10 mouse cellular contexts compared by ENCODE assay signal in genomic region chr9:109798051-109798450, GRCm38 (mm10). TPM values are rescaled to one million over a fixed set of nuclear protein-coding genes. Genes with fewer than 3 reads are reported as not detected.
DNase-seq lines count a peak whose midpoint lies in the region; ATAC-seq lines count a peak whose summit lies in the region.
"Had no signal": no experiment of that assay in that cellular context is flagged by ENCODE, and none has a peak within 500 bp of the region (broad histone marks: within the 10 kb centered on the region; RNA-seq: fewer than 3 reads in every experiment).

No protein-coding gene starts in this region.

- intact Hi-C loops in heart, postnatal 10 days (cut with DNase I), result no loop called here
- intact Hi-C loops in heart, postnatal 25 days (cut with DNase I), result no loop called here

- ATAC-seq in activated CD4-positive, CD25-positive, alpha-beta regulatory T cell, adult 4 months, result no peak

- peak; percentile 2 to 21 for DNase-seq in heart, postnatal 10 days
- DNase-seq in heart, postnatal 25 days (ENCODE audit: low spot score), result no peak
- DNase-seq in right cerebral cortex, postnatal 10 days (ENCODE audit: low spot score in 2 of 2), result peak; percentile 20 to 24
- no peak for DNase-seq in right cerebral cortex, postnatal 4 days
- peak; percentile 26 for DNase-seq in adrenal gland, adult 8-10 months
- DNase-seq in kidney, postnatal 10 days, result peak; percentile 32
- peak; percentile 50 for DNase-seq in thymus, postnatal 4 days

RNA-seq across cellular contexts. Expression of gene Fbxw27, which starts 7.6 kb away (rescaled TPM):
- not detected for total RNA-seq in heart, postnatal 10 days (2021)
- total RNA-seq in heart, postnatal 25 days (2021), result not detected
- total RNA-seq in adrenal gland, adult 8-10 months (2022), result not detected
- not detected for polyA plus RNA-seq in activated CD4-positive, CD25-positive, alpha-beta regulatory T cell, adult 4 months (2017; shearing (Covaris generic))
- total RNA-seq: layer of hippocampus, postnatal 25 days; neutrophil, adult 5-6 weeks had no signal

RNA-seq across cellular contexts. Expression of gene Spink8, which starts 14.0 kb away (rescaled TPM):
- not detected for total RNA-seq in heart, postnatal 10 days (2021)
- total RNA-seq in heart, postnatal 25 days (2021), result not detected
- total RNA-seq in adrenal gland, adult 8-10 months (2022), result 10 to 100 TPM; 14.6 to 31.7 (median 27.6) TPM
- polyA plus RNA-seq in activated CD4-positive, CD25-positive, alpha-beta regulatory T cell, adult 4 months (2017; shearing (Covaris generic)), result not detected
- total RNA-seq: neutrophil, adult 5-6 weeks had no signal

RNA-seq across cellular contexts. Expression of gene Nme6, which starts 34.5 kb away (rescaled TPM):
- total RNA-seq in heart, postnatal 10 days (2021), result 10 to 100 TPM; 15.1 to 18.4 TPM
- total RNA-seq in heart, postnatal 25 days (2021), result 10 to 100 TPM; 19.5 to 20.1 TPM
- 10 to 100 TPM; 14.9 to 25.2 (median 22.7) TPM for total RNA-seq in adrenal gland, adult 8-10 months (2022)
- 1 to 10 TPM; 6.7 to 8.9 TPM for polyA plus RNA-seq in activated CD4-positive, CD25-positive, alpha-beta regulatory T cell, adult 4 months (2017; shearing (Covaris generic))

RNA-seq across cellular contexts. Expression of gene Camp, which starts 51.4 kb away (rescaled TPM):
- under 1 TPM; 0.36 to 0.60 TPM for total RNA-seq in heart, postnatal 10 days (2021)
- total RNA-seq in heart, postnatal 25 days (2021), result not detected
- not detected for total RNA-seq in adrenal gland, adult 8-10 months (2022)
- not detected for polyA plus RNA-seq in activated CD4-positive, CD25-positive, alpha-beta regulatory T cell, adult 4 months (2017; shearing (Covaris generic))
- total RNA-seq: layer of hippocampus, postnatal 25 days had no signal

RNA-seq across cellular contexts. Expression of gene Fbxw26, which starts 52.2 kb away (rescaled TPM):
- not detected for total RNA-seq in heart, postnatal 10 days (2021)
- not detected for total RNA-seq in heart, postnatal 25 days (2021)
- not detected for total RNA-seq in adrenal gland, adult 8-10 months (2022)
- not detected for polyA plus RNA-seq in activated CD4-positive, CD25-positive, alpha-beta regulatory T cell, adult 4 months (2017; shearing (Covaris generic))
- total RNA-seq: layer of hippocampus, postnatal 25 days; neutrophil, adult 5-6 weeks had no signal

Comparison
In these comparisons a context has a peak if more than half of its experiments do, and no peak if none do; other contexts are left out.
1. DNase-seq: peak in heart, postnatal 10 days (2 of 2), right cerebral cortex, postnatal 10 days (2 of 2), adrenal gland, adult 8-10 months (single experiment), kidney, postnatal 10 days (single experiment) and thymus, postnatal 4 days (single experiment); none in heart, postnatal 25 days (single experiment) and right cerebral cortex, postnatal 4 days (single experiment).
2. RNA of gene Spink8, which starts 14.0 kb away (total RNA-seq): 14.6 to 31.7 TPM in adrenal gland, adult 8-10 months; not detected in heart, postnatal 10 days and not detected in heart, postnatal 25 days; every median in the first group is over 10 times any median in the second.